Comparison of ENCODE assay signal across 12 mouse cellular contexts in genomic region chr10:69738741-69739271, GRCm38 (mm10).
DNase-seq lines count a peak whose midpoint lies in the region; ATAC-seq lines count a peak whose summit lies in the region.
"Had no signal": no experiment of that assay in that cellular context is flagged by ENCODE, and none has a peak within 500 bp of the region (broad histone marks: within the 10 kb centered on the region; RNA-seq: fewer than 3 reads in every experiment).

No protein-coding gene starts in this region.

- H3K9me3 ChIP-seq in heart, embryonic 10.5 days: no peaks in the 10 kb centered on the region
- H3K9me3 ChIP-seq in embryonic facial prominence, embryonic 11.5 days (replicated peaks; ENCODE audit: control insufficient read depth, low read length): no peaks in the 10 kb centered on the region
- H3K9me3 ChIP-seq: hindbrain, embryonic 12.5 days had no signal

- no peak overlapping the region for H3K4me3 ChIP-seq in heart, embryonic 10.5 days
- H3K4me3 ChIP-seq in embryonic facial prominence, embryonic 11.5 days (ENCODE audit: low read depth, low read length): no peak overlapping the region
- H3K4me3 ChIP-seq: hindbrain, embryonic 12.5 days had no signal

- H3K27ac ChIP-seq in heart, embryonic 10.5 days: no peak overlapping the region
- H3K27ac ChIP-seq in embryonic facial prominence, embryonic 11.5 days (replicated peaks; ENCODE audit: low read depth, low read length): peak overlapping the region; percentile 35; the same call in 1 of the 2 replicates
- H3K27ac ChIP-seq: hindbrain, embryonic 12.5 days; macrophage had no signal

- no peaks in the 10 kb centered on the region for H3K27me3 ChIP-seq in heart, embryonic 10.5 days (ENCODE audit: insufficient read depth, poor library complexity, severe bottlenecking)
- H3K27me3 ChIP-seq in embryonic facial prominence, embryonic 11.5 days (ENCODE audit: control insufficient read depth, insufficient read depth, low read length): no peaks in the 10 kb centered on the region
- H3K27me3 ChIP-seq: hindbrain, embryonic 12.5 days had no signal

- no peak overlapping the region for H3K9ac ChIP-seq in embryonic facial prominence, embryonic 11.5 days (replicated peaks; ENCODE audit: low read length)
- H3K9ac ChIP-seq: hindbrain, embryonic 12.5 days had no signal

- no peak overlapping the region for H3K4me2 ChIP-seq in embryonic facial prominence, embryonic 11.5 days (ENCODE audit: low read depth, low read length)
- H3K4me2 ChIP-seq: hindbrain, embryonic 12.5 days had no signal

- no peak; the same call in 1 of the 2 replicates for ATAC-seq in embryonic facial prominence, embryonic 11.5 days (replicated peaks; ENCODE audit: insufficient number of reproducible peaks, low FRiP score, low TSS enrichment, low read depth)

- H3K36me3 ChIP-seq in heart, embryonic 10.5 days: no peaks in the 10 kb centered on the region
- no peaks in the 10 kb centered on the region for H3K36me3 ChIP-seq in embryonic facial prominence, embryonic 11.5 days (replicated peaks; ENCODE audit: control insufficient read depth, insufficient read depth, low read depth, low read length)
- H3K36me3 ChIP-seq: hindbrain, embryonic 12.5 days had no signal

- WGBS in heart, embryonic 10.5 days: 66% methylated on average over 5 of the region's 5 CpGs
- 45% methylated on average over 5 of the region's 5 CpGs for WGBS in embryonic facial prominence, embryonic 11.5 days

- H3K4me1 ChIP-seq in heart, embryonic 10.5 days: peaks cover 15% of the 10 kb centered on the region; the same call in 1 of the 2 replicates
- no peaks in the 10 kb centered on the region for H3K4me1 ChIP-seq in embryonic facial prominence, embryonic 11.5 days (ENCODE audit: control insufficient read depth, insufficient read depth, low read length)

- DNase-seq in heart, adult 11 months: peak; percentile 75
- no peak for DNase-seq in heart, embryonic 10.5 days (ENCODE audit: low spot score)
- DNase-seq in 3T3-L1 (ENCODE audit: low read depth, low spot score): peak; percentile 85
- DNase-seq in embryonic facial prominence, embryonic 11.5 days (ENCODE audit: low spot score): peak; percentile 76
- peak; percentile 47 for DNase-seq in kidney, postnatal 10 days
- DNase-seq in thymus, postnatal 4 days: no peak
- no peak for DNase-seq in cerebellum, postnatal 14 days
- DNase-seq in frontal cortex, adult 2 months (ENCODE audit: extremely low spot score in 1 of 2, low spot score in 1 of 2): no peak
- DNase-seq: adrenal gland, adult 2 months; thymus, adult 18-20 months had no signal

Comparison
In these comparisons a context has a peak if more than half of its experiments do, and no peak if none do; other contexts are left out.
1. DNase-seq: peak in heart, adult 11 months (single experiment), 3T3-L1 (single experiment), embryonic facial prominence, embryonic 11.5 days (single experiment) and kidney, postnatal 10 days (single experiment); none in heart, embryonic 10.5 days (single experiment), thymus, postnatal 4 days (single experiment), cerebellum, postnatal 14 days (0 of 2) and frontal cortex, adult 2 months (0 of 2).